Mouse (Mus musculus) brain, embryonic 18.5 days (tissue): ENCODE results near the gene Fsd1.
"Not testable (repeated sequence)": the region's sequence is repeated elsewhere in the genome, so short reads cannot be mapped to it uniquely, and the experiment has no call there.

ENCODE experiments used
- DNase-seq: peaks from one replicate; pipeline ENCODE4 v3.0.0-alpha.2; 2012; ENCODE audit warnings: low read depth, low spot score

Gene Fsd1

GRCm38 (mm10) chr17:55986030-55986961, at the start of gene Fsd1:
TSS of gene Fsd1 (plus strand) at chr17:55986509.
- peak; percentile 73 for DNase-seq

- DNase-seq, result not testable (repeated sequence)
Measured at GRCm38 (mm10) chr17:55944387-55944865, 41.9 kb upstream of the Fsd1 start.

GRCm38 (mm10) chr17:55944866-55945682, 41.2 kb upstream of the Fsd1 start:
- not testable (repeated sequence) for DNase-seq

- no peak for DNase-seq
Measured at GRCm38 (mm10) chr17:55945696-55946095, 40.6 kb upstream of the Fsd1 start.

- no peak for DNase-seq
Measured at GRCm38 (mm10) chr17:55948647-55949046, 37.7 kb upstream of the Fsd1 start.

GRCm38 (mm10) chr17:55949400-55949799, 36.9 kb upstream of the Fsd1 start, which contains the start of gene Zfp119b:
TSS of gene Zfp119b (minus strand) at chr17:55949500.
- DNase-seq, result no peak

GRCm38 (mm10) chr17:55950601-55951000, 35.7 kb upstream of the Fsd1 start:
- no peak for DNase-seq

GRCm38 (mm10) chr17:55952041-55952440, 34.3 kb upstream of the Fsd1 start:
- no peak for DNase-seq

- no peak for DNase-seq
Measured at GRCm38 (mm10) chr17:55952447-55953027, 33.8 kb upstream of the Fsd1 start, which contains the start of gene Ebi3. TSS of gene Ebi3 (plus strand) at chr17:55952640.

- DNase-seq, result no peak
Measured at GRCm38 (mm10) chr17:55953751-55954150, 32.6 kb upstream of the Fsd1 start.

- DNase-seq, result no peak
Measured at GRCm38 (mm10) chr17:55954229-55954628, 32.1 kb upstream of the Fsd1 start.

GRCm38 (mm10) chr17:55956129-55956528, 30.2 kb upstream of the Fsd1 start:
- DNase-seq, result peak; percentile 49

- no peak for DNase-seq
Measured at GRCm38 (mm10) chr17:55956591-55956990, 29.7 kb upstream of the Fsd1 start.

- DNase-seq, result no peak
Measured at GRCm38 (mm10) chr17:55957168-55957567, 29.1 kb upstream of the Fsd1 start.

- no peak for DNase-seq
Measured at GRCm38 (mm10) chr17:55957726-55958583, 28.4 kb upstream of the Fsd1 start.

- no peak for DNase-seq
Measured at GRCm38 (mm10) chr17:55958584-55958886, 27.8 kb upstream of the Fsd1 start.

GRCm38 (mm10) chr17:55958918-55959728, 27.2 kb upstream of the Fsd1 start, which contains the start of gene Yju2:
TSS of gene Yju2 (plus strand) at chr17:55959099.
- DNase-seq, result peak; percentile 97

GRCm38 (mm10) chr17:55959946-55960740, 26.2 kb upstream of the Fsd1 start:
- DNase-seq, result no peak

GRCm38 (mm10) chr17:55960791-55961190, 25.5 kb upstream of the Fsd1 start:
- no peak for DNase-seq
